Mouse (Mus musculus) midbrain, embryonic 16.5 days (tissue): ENCODE measurements around the gene Syt1. TPM values are rescaled to one million over a fixed set of nuclear protein-coding genes. Genes with fewer than 3 reads are reported as not detected.

Source experiments
- ATAC-seq: fragments of 200-750 bp; cut with Nextera tagmentation; 2 replicates; pipeline ENCODE4 v1.8.0; 2017; ENCODE audit warnings: moderate TSS enrichment
- H3K27ac ChIP-seq: fragments of 300-500 bp; sonication (generic); 2 replicates; pipeline ENCODE4 v1.5.1; 2014; ENCODE audit warnings: mild to moderate bottlenecking, low read length, mixed read lengths
- H3K27me3 ChIP-seq: fragments of 300-500 bp; sonication (generic); 2 replicates; pipeline ENCODE4 v1.6.1; 2014; ENCODE audit warnings: low read depth, low read length, mixed read lengths; ENCODE audit not compliant: control insufficient read depth, insufficient read depth
- H3K36me3 ChIP-seq: fragments of 300-500 bp; sonication (generic); 2 replicates; pipeline ENCODE4 v1.6.1; 2014; ENCODE audit warnings: mild to moderate bottlenecking, low read length, moderate library complexity, mixed read lengths; ENCODE audit not compliant: control insufficient read depth, insufficient read depth
- H3K4me1 ChIP-seq: fragments of 300-500 bp; sonication (generic); 2 replicates; pipeline ENCODE4 v1.6.1; 2014; ENCODE audit warnings: mild to moderate bottlenecking, low read length, mixed read lengths; ENCODE audit not compliant: control insufficient read depth, insufficient read depth
- H3K4me2 ChIP-seq: fragments of 300-500 bp; sonication (generic); 2 replicates; pipeline ENCODE4 v1.6.1; 2014; ENCODE audit warnings: mild to moderate bottlenecking, low read length, mixed read lengths
- H3K4me3 ChIP-seq: fragments of 300-500 bp; sonication (generic); 2 replicates; pipeline ENCODE4 v1.5.1; 2014; ENCODE audit warnings: low read depth, mild to moderate bottlenecking, low read length, moderate library complexity, mixed read lengths
- H3K9ac ChIP-seq: fragments of 300-500 bp; sonication (generic); 2 replicates; pipeline ENCODE4 v1.6.1; 2014; ENCODE audit warnings: low read depth, low read length, mixed read lengths
- H3K9me3 ChIP-seq: fragments of 300-500 bp; sonication (generic); replicated peaks from 2 replicates; pipeline ENCODE4 v1.6.1; 2014; ENCODE audit warnings: mild to moderate bottlenecking, low read length, mixed read lengths; ENCODE audit not compliant: control insufficient read depth, poor library complexity, severe bottlenecking
- WGBS: fragments of 180-500 bp; shearing (Covaris S2); extraction: QIAGEN DNeasy Blood & Tissue Kit; methylation state at CpG from one replicate; pipeline ENCODE4 v1.1.7; 2014; 5-methylcytosine and 5-hydroxymethylcytosine counted together
- polyA plus RNA-seq: library from polyadenylated mRNA; unstranded; fragments of >200 nt; fragmentation: Nextera tagmentation; extraction: Ambion mirVana; gene quantifications from 2 replicates; pipeline ENCODE4 v1.2.1, GENCODE M21; 2015

Gene Syt1
- polyA plus RNA-seq, 1 experiment from 2014 or later = 146 TPM

DNA sequence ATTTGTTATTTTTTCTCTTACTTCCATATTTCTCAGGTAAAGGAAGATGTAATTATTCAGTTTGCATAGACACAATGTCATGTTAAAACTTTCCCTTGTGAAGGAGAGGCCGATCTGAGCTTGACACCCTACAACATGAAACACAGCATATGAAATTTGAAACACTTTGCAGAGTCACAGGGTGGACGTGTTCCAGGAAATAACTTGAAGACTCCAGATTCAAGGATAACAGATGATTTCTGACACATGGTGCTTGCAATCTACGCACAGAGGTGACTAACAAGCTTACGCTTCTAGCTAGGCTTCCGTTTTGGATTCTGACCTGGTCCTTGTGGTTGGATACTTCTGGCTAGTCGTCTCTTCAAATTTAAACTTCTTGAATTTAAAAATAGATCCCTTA, 239.7 kb downstream of the Syt1 start:
- Histone ChIP-seq H3K4me1 (peaks cover 3% of the 10 kb centered on the region; the same call in 1 of the 2 replicates), H3K9me3 (no peaks in the 10 kb centered on the region), H3K36me3 (no peaks in the 10 kb centered on the region), H3K4me3 (no peak overlapping the region), H3K9ac (no peak overlapping the region), H3K27me3 (no peaks in the 10 kb centered on the region), H3K4me2 (no peak overlapping the region), H3K27ac (no peak overlapping the region)
- no peak for ATAC-seq
- WGBS = 83% methylated on average over 6 of the region's 6 CpGs

DNA sequence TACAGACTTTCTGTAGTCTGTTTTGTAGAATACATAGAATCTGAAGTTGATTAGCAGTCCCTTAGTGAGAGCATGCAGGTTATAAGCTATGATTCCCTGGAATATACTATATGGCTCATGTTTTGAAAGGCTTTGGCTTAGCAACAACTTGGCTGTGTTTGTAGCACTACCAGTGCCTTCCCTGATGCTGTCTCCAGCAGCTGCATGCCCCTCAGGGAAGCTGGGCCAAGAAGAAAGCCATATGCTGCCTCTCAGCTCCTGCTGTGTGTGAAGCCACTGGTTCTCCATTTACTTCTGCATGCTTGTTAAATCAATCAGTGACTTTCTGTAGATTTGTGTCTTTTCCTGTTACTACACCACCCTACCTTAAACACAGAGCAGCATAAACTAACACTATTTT, 245.2 kb downstream of the Syt1 start:
- ATAC-seq = no peak
- peaks cover 5% of the 10 kb centered on the region; the same call in 1 of the 2 replicates for H3K4me1 ChIP-seq
- no peak overlapping the region for H3K27ac ChIP-seq
- no peak overlapping the region for H3K4me2 ChIP-seq
- H3K27me3 ChIP-seq = no peaks in the 10 kb centered on the region
- H3K4me3 ChIP-seq = no peak overlapping the region
- H3K9ac ChIP-seq = no peak overlapping the region
- H3K36me3 ChIP-seq = no peaks in the 10 kb centered on the region
- H3K9me3 ChIP-seq = no peaks in the 10 kb centered on the region

GRCm38 (mm10) chr10:108763722-108764121, 247.1 kb downstream of the Syt1 start:
- Histone ChIP-seq H3K27ac (no peak overlapping the region), H3K9ac (no peak overlapping the region), H3K4me3 (no peak overlapping the region), H3K4me2 (no peak overlapping the region), H3K9me3 (no peaks in the 10 kb centered on the region), H3K4me1 (peaks cover 2% of the 10 kb centered on the region; the same call in 1 of the 2 replicates), H3K27me3 (no peaks in the 10 kb centered on the region), H3K36me3 (no peaks in the 10 kb centered on the region)
- 71% methylated on average over 6 of the region's 6 CpGs for WGBS
- ATAC-seq = peak; percentile 66

- no peaks in the 10 kb centered on the region for H3K27me3 ChIP-seq
- no peak overlapping the region for H3K4me3 ChIP-seq
- WGBS = 80% methylated on average over 2 of the region's 2 CpGs
- H3K27ac ChIP-seq = no peak overlapping the region
- H3K9me3 ChIP-seq = no peaks in the 10 kb centered on the region
- no peaks in the 10 kb centered on the region for H3K36me3 ChIP-seq
- H3K9ac ChIP-seq = no peak overlapping the region
- H3K4me2 ChIP-seq = no peak overlapping the region
- ATAC-seq = no peak
- no peaks in the 10 kb centered on the region for H3K4me1 ChIP-seq
Observed at GRCm38 (mm10) chr10:108753304-108753703, 257.5 kb downstream of the Syt1 start.

DNA sequence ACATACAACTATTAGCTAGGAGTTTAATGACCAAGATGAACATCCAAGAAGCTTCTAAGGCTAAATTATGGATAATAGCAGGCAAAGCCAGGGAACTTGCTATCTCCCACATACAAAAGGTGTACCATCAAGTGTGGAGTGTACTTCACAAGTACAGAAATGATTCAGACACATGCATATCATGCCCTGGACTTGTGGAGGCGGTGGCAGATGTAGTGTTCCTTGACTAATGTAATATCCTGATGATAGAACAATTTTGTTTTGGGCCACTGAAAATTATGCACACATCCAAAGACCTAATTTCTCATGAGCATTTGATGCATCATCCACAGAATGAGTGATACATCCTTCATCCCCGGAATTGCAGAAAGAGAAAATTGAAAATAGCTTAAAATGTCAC, 267.0 kb downstream of the Syt1 start:
- H3K4me1 ChIP-seq = no peaks in the 10 kb centered on the region
- H3K4me3 ChIP-seq = no peak overlapping the region
- H3K27ac ChIP-seq = no peak overlapping the region
- H3K4me2 ChIP-seq = no peak overlapping the region
- no peaks in the 10 kb centered on the region for H3K36me3 ChIP-seq
- H3K9ac ChIP-seq = no peak overlapping the region
- no peak for ATAC-seq
- 94% methylated on average over 2 of the region's 2 CpGs for whole genome bisulfite sequencing
- H3K27me3 ChIP-seq = no peaks in the 10 kb centered on the region
- H3K9me3 ChIP-seq = no peaks in the 10 kb centered on the region

DNA sequence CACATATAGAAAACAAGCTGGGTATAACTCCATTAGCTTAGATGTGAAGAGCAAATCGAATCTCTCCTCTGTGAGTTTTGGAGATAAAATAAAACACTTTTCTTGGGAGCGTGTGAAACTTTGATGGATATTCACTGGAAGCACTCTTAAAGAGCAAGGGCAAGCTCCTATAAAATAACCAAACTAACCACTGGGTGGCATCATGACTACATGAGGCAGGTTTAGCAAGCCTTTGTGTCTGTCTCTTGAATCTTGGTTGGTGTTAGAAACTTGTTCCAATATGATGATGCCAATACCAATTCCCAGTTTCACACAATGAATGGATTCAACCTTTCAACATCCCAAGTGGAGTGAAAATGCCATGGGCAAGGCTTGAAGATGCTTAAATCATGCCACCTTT, 276.8 kb downstream of the Syt1 start:
- ATAC-seq = no peak
- Histone ChIP-seq H3K9me3 (peaks cover 6% of the 10 kb centered on the region; the same call in 1 of the 2 replicates), H3K9ac (no peak overlapping the region), H3K36me3 (no peaks in the 10 kb centered on the region), H3K27ac (no peak overlapping the region), H3K4me1 (no peaks in the 10 kb centered on the region), H3K4me2 (no peak overlapping the region), H3K27me3 (no peaks in the 10 kb centered on the region), H3K4me3 (no peak overlapping the region)
- 61% methylated on average over 2 of the region's 2 CpGs for WGBS

GRCm38 (mm10) chr10:108728961-108729360, 281.8 kb downstream of the Syt1 start:
- peaks cover 6% of the 10 kb centered on the region; the same call in 1 of the 2 replicates for H3K9me3 ChIP-seq
- H3K27ac ChIP-seq = no peak overlapping the region
- 67% methylated on average over 8 of the region's 8 CpGs for WGBS
- H3K9ac ChIP-seq = no peak overlapping the region
- no peaks in the 10 kb centered on the region for H3K4me1 ChIP-seq
- H3K36me3 ChIP-seq = no peaks in the 10 kb centered on the region
- H3K4me2 ChIP-seq = no peak overlapping the region
- H3K4me3 ChIP-seq = no peak overlapping the region
- no peak for ATAC-seq
- H3K27me3 ChIP-seq = no peaks in the 10 kb centered on the region

DNA sequence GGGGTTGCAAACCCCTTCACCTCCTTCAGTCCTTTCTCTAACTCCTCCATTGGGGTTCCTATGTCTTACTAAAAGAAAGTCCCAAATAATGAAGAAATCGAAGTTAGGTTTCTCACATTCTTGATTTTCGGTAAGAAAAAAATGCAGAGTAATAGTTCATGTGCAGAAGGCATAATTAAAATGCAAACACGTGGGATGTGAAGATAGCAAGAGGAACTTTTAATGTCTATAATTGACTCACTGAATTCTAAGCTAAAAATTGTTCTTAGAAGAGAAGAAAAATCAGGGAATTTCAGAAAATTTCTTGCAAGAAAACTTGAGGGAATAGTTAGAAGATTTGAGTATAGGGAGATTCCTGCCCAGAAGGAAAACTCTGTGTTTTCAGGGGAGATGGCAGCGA, 284.4 kb downstream of the Syt1 start:
- H3K4me1 ChIP-seq = no peaks in the 10 kb centered on the region
- H3K4me3 ChIP-seq = no peak overlapping the region
- no peak overlapping the region for H3K4me2 ChIP-seq
- H3K36me3 ChIP-seq = no peaks in the 10 kb centered on the region
- no peaks in the 10 kb centered on the region for H3K9me3 ChIP-seq
- ATAC-seq = no peak
- H3K27me3 ChIP-seq = no peaks in the 10 kb centered on the region
- no peak overlapping the region for H3K9ac ChIP-seq
- WGBS = 87% methylated on average over 4 of the region's 4 CpGs
- no peak overlapping the region for H3K27ac ChIP-seq

DNA sequence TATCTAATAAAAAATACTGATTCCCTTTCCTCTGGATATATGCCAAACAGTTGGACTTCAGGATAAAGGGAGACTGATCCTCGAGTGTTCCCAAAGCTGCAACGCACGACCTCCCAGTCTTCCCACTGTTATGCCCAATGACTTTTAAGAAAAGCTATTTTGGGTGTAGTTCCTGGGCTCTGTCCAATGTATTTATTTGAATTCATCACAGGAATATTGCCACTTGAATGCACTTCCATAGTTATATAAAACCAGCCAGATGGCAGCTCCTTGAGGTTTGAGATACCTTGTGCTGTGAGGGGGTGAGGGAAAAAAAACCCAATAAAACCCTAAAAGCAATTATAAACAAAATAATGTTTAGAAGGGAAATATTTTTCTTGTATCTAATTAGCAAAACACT, 285.9 kb downstream of the Syt1 start:
- ATAC-seq = no peak
- Histone ChIP-seq H3K36me3 (no peaks in the 10 kb centered on the region), H3K27ac (no peak overlapping the region), H3K9ac (no peak overlapping the region), H3K4me3 (no peak overlapping the region), H3K27me3 (no peaks in the 10 kb centered on the region), H3K9me3 (no peaks in the 10 kb centered on the region), H3K4me1 (no peaks in the 10 kb centered on the region), H3K4me2 (no peak overlapping the region)
- WGBS = 72% methylated on average over 3 of the region's 3 CpGs

- no peaks in the 10 kb centered on the region for H3K36me3 ChIP-seq
- H3K4me3 ChIP-seq = no peak overlapping the region
- H3K27ac ChIP-seq = no peak overlapping the region
- no peaks in the 10 kb centered on the region for H3K4me1 ChIP-seq
- H3K4me2 ChIP-seq = no peak overlapping the region
- no peak for ATAC-seq
- no peaks in the 10 kb centered on the region for H3K9me3 ChIP-seq
- no peaks in the 10 kb centered on the region for H3K27me3 ChIP-seq
- WGBS = 77% methylated on average over 5 of the region's 5 CpGs
- no peak overlapping the region for H3K9ac ChIP-seq
Observed at GRCm38 (mm10) chr10:108710514-108710913, 300.3 kb downstream of the Syt1 start.
